Mouse (Mus musculus) forebrain, postnatal 0 days (tissue): Measurements from ENCODE around the gene Siglece. TPM values are rescaled to one million over a fixed set of nuclear protein-coding genes. Genes with fewer than 3 reads are reported as not detected.
"Not testable (repeated sequence)": the region's sequence is repeated elsewhere in the genome, so short reads cannot be mapped to it uniquely, and the experiment has no call there.

ENCODE experiments used
- ATAC-seq: fragments of 200-750 bp; cut with Nextera tagmentation; 2 replicates; pipeline ENCODE4 v1.8.0; 2017; ENCODE audit warnings: mild to moderate bottlenecking, moderate library complexity
- DNase-seq: peaks from one replicate; pipeline ENCODE4 v3.0.0-alpha.2; 2015
- H3K27ac ChIP-seq: fragments of 300-500 bp; sonication (generic); 2 replicates; pipeline ENCODE4 v1.5.1; 2014; ENCODE audit warnings: low read depth, mild to moderate bottlenecking, antibody characterized with exemption, low read length, moderate library complexity, mixed read lengths
- H3K27me3 ChIP-seq: fragments of 300-500 bp; sonication (generic); 2 replicates; pipeline ENCODE4 v1.6.1; 2014; ENCODE audit warnings: mild to moderate bottlenecking, low read length, mixed read lengths; ENCODE audit not compliant: insufficient read depth
- H3K36me3 ChIP-seq: fragments of 300-500 bp; sonication (generic); 2 replicates; pipeline ENCODE4 v1.6.1; 2014; ENCODE audit warnings: mild to moderate bottlenecking, moderate library complexity; ENCODE audit not compliant: insufficient read depth
- H3K4me1 ChIP-seq: fragments of 300-500 bp; sonication (generic); 2 replicates; pipeline ENCODE4 v1.6.1; 2014; ENCODE audit warnings: antibody characterized with exemption; ENCODE audit not compliant: insufficient read depth
- H3K4me2 ChIP-seq: fragments of 300-500 bp; sonication (generic); 2 replicates; pipeline ENCODE4 v1.6.1; 2014; ENCODE audit warnings: low read depth, mild to moderate bottlenecking, moderate library complexity
- H3K4me3 ChIP-seq: fragments of 300-500 bp; sonication (generic); 2 replicates; pipeline ENCODE4 v1.5.1; 2014; ENCODE audit warnings: low read depth, low read length, mixed read lengths
- H3K9ac ChIP-seq: fragments of 300-500 bp; sonication (generic); 2 replicates; pipeline ENCODE4 v1.6.1; 2014; ENCODE audit warnings: mild to moderate bottlenecking
- H3K9me3 ChIP-seq: fragments of 300-500 bp; sonication (generic); 2 replicates; pipeline ENCODE4 v1.6.1; 2016; ENCODE audit warnings: low read length
- CTCF ChIP-seq: sonication (generic); IDR thresholded peaks from 2 replicates; pipeline ENCODE4 v1.5.1; 2016; ENCODE audit warnings: antibody characterized with exemption, control low read depth, low read depth
- WGBS: fragments of 180-500 bp; shearing (Covaris S2); extraction: QIAGEN DNeasy Blood & Tissue Kit; methylation state at CpG from one replicate; pipeline ENCODE4 v1.1.7; 2014; 5-methylcytosine and 5-hydroxymethylcytosine counted together
- polyA plus RNA-seq: library from polyadenylated mRNA; unstranded; fragments of >200 nt; fragmentation: Nextera tagmentation; extraction: Ambion mirVana; gene quantifications from 2 replicates; pipeline ENCODE4 v1.2.1, GENCODE M21; 2015
- total RNA-seq: library from RNA; depleted of rRNA; stranded (reverse); fragments of >200 nt; gene quantifications from 2 replicates; pipeline ENCODE4 v1.2.3, GENCODE M21; 2014

Siglece gene
- total and polyA plus RNA-seq, 2 experiments from 2014 or later, result 0.31 to 1.2 TPM

DNA sequence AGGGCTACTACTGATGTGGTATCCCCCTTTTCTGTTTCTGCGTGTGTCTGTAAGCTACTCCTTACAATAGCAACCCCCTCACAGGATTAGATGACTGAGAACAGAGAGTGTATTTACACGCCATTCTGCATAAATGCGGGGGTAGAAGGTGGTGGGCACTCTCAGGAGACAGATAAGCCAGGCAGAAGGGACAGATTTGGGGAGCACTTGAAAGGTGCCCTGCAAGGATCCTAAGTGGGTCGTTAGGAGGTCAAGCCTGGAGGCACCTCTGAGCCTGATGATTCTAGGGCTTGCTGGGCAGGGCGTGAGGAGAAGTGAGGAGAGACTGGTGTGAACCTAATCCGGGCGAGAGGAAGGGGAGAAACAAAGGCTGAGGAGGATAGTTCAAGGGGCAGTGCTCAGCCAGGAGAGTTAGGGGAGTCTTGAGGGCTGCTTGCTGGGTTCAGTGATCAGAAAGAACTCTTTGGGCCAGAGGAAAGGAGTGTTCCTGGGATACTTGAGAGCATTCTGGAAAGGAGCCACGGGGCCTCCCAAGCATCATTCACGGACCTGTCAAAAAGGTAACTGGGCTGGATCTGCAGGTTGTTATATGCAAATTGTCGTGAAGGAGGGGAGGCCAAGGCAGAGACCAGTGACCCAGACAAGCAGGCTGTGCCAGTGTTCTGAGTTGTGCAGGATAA is 12.8 kb upstream of the Siglece start:
- H3K27me3 ChIP-seq, result no peaks in the 10 kb centered on the region
- DNase-seq (no peak), ATAC-seq (peak; percentile 14)
- peak overlapping the region; percentile 73 for H3K9ac ChIP-seq
- H3K4me2 ChIP-seq, result peak overlapping the region; percentile 75
- H3K27ac ChIP-seq, result peak overlapping the region; percentile 55
- no peaks in the 10 kb centered on the region for H3K9me3 ChIP-seq
- H3K36me3 ChIP-seq, result peaks cover 30% of the 10 kb centered on the region
- H3K4me1 ChIP-seq, result peaks cover 6% of the 10 kb centered on the region
- peak overlapping the region; percentile 77 for H3K4me3 ChIP-seq
- no peak for TF ChIP-seq CTCF
- WGBS, result 11% methylated on average over 10 of the region's 10 CpGs

DNA sequence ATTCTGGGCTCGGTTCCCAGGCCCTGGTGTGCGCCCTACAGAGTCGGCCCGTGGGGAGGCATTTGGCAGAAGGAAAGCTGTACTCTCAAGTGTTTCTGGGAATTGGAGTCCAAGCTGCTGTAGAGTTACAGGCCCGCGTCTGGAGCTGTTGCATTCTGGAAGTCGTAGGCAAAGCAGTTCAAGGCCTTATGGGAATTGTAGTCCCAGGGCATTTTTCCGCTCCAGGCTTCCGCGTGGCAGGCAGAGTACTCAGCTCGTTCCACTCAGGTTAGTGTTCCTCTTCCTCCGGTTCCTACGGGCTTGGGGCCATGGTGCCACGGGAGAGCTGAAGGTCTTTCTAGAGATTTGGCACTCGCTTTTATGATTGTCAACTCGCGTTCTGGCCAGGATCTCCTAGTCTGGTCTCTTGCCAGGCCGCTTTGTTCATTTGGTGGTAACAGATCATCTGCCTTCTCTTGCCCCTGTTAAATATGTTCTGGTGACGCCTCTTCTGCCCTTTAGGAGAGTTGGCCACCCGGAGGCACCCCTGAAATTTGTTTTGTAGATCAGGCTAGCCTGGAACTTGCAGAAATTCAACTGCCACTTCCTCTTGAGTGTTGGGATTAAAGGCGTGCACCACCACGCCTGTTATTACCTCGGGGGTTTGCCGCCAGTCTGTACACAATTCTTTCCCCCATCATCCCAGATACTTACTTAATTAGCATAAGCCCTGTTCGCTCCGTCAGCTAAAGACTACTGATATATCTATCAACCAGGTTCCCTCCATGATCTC is 12.0 kb upstream of the Siglece start, which contains the start of gene Ctu1:
Gene Ctu1, plus strand, starts transcription at position 208 of the 772 bp plus-strand sequence.
- Histone ChIP-seq H3K4me3 (peak within 1 kb of the TSS; percentile 77), H3K9ac (peak within 1 kb of the TSS; percentile 73), H3K27me3 (no peaks in the 10 kb centered on the region), H3K4me1 (peaks cover 6% of the 10 kb centered on the region), H3K27ac (peak within 1 kb of the TSS; percentile 55), H3K9me3 (no peaks in the 10 kb centered on the region), H3K36me3 (peaks cover 23% of the 10 kb centered on the region), H3K4me2 (peak within 1 kb of the TSS; percentile 75)
- DNase-seq, result peak; percentile 94
- TF ChIP-seq CTCF, result no peak
- peak; percentile 98 for ATAC-seq
- WGBS, result under 1% methylated on average over 26 of the region's 26 CpGs

DNA sequence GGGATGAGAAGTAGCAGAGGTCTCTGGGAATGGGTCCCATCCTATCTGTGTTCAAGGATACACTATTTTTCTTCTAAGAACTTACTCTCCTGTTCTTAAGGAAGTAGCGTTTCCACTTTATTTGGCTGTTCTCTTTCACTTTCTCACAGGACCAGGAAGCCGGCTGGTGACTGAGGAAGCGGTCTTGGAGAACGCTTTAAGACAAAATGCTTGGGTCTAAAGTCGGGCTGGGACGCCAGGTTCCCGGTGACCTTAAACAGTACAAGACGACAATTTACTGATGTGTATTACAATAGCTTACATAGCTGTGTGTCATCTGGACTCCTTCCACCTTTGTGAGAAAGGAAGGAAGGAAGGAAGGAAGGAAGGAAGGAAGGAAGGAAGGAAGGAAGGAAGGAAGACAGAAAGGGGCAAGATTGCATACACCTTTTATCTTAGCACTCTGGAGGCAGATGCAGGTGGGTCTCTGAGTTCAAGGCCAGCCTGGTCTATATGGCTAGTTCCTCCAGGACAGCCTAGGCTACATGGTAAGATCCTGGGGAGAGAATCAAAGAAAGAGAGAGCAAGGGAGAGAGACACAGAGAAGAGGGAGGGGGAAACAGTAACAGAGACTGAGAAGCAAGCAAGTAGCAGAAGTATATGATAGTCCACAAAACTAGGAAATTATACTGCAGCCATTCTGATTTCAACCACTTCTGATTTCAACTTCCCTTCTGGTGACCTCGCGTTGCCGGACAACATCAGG is 11.3 kb upstream of the Siglece start:
- ATAC-seq (peak; percentile 49), DNase-seq (no peak)
- peaks cover 16% of the 10 kb centered on the region for H3K36me3 ChIP-seq
- H3K4me3 ChIP-seq, result peak overlapping the region; percentile 77
- no peaks in the 10 kb centered on the region for H3K9me3 ChIP-seq
- 0 out of 2 replicates have a peak overlapping the region, but pooled peaks have one; percentile 50 for H3K27ac ChIP-seq
- 69% methylated on average over 11 of the region's 11 CpGs for WGBS
- no peak for TF ChIP-seq CTCF
- H3K4me1 ChIP-seq, result peaks cover 6% of the 10 kb centered on the region
- peak overlapping the region; percentile 35; the same call in 1 of the 2 replicates for H3K9ac ChIP-seq
- no peaks in the 10 kb centered on the region for H3K27me3 ChIP-seq
- H3K4me2 ChIP-seq, result peak overlapping the region; percentile 75

DNA sequence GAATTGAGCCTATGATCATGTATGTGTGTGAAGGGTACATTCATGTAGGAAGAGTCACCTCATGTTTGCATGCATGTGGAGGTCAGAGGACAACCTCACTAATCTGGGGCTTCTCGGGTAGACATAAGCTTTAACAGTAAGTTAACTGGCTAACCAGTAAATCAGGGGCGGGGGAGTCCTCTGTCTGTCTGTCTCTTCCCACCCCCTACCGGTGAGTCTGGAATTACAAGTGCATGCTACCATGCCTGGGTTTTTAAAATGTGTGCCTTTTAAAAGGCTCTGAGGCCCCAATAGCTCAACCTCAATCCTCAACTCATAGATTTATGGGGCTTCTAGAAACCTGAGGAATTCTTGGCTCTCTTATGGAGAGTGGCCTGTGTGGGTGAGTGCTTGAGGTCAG is 8.6 kb upstream of the Siglece start:
- H3K4me2 ChIP-seq, result no peak overlapping the region
- TF ChIP-seq CTCF, result peak; percentile 32; the same call in 1 of the 2 replicates
- no peak for ATAC-seq
- H3K4me3 ChIP-seq, result no peak overlapping the region
- no peaks in the 10 kb centered on the region for H3K9me3 ChIP-seq
- H3K9ac ChIP-seq, result no peak overlapping the region
- no peak for DNase-seq
- 31% methylated on average over 3 of the region's 3 CpGs for WGBS
- peaks cover 6% of the 10 kb centered on the region for H3K4me1 ChIP-seq
- H3K27ac ChIP-seq, result no peak overlapping the region
- H3K36me3 ChIP-seq, result no peaks in the 10 kb centered on the region
- no peaks in the 10 kb centered on the region for H3K27me3 ChIP-seq

DNA sequence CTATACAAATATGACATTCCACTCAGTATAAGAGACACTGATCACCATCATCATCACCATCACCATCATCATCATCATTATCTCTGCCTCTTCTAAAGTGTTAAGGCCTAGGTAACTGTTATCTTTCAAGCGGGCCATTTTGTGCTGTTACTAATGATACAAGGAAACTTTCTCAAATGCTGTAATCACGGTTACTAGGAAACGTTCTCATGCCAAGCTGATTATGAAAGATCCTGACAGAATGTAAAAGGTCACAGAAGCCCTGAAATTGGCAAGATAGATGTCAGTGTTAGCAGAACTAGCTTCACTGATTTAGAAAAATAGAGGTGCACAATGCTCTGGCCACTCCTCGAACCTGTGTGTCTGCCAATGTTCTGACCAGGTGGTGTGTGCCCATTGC is 7.3 kb upstream of the Siglece start:
- not testable (repeated sequence) for H3K4me2 ChIP-seq, H3K4me1 ChIP-seq, H3K9ac ChIP-seq, DNase-seq, ATAC-seq, H3K9me3 ChIP-seq, H3K27ac ChIP-seq, H3K4me3 ChIP-seq, H3K36me3 ChIP-seq, H3K27me3 ChIP-seq
- 87% methylated on average over 4 of the region's 4 CpGs for WGBS

DNA sequence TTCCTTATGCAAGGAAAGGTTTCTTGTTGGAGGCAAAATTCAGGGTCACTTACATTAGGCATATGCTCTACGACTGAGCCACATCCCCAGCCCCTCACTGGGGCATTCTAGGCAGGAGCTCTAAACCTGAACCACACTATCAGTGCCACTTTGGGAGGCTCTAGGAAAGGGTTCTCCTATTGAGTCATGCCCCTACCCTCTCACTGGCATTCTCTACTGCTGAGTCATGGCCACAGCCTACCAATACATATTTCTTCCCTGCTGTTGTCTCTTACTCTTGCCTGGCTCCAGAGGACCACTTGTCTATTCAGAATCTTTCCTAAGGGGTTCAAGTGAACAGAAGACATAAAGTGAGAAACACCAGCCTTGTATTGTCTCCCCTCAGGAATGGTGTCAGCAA is 2.8 kb upstream of the Siglece start:
- Histone ChIP-seq H3K9me3 (no peaks in the 10 kb centered on the region), H3K27ac (no peak overlapping the region), H3K4me2 (no peak overlapping the region), H3K4me3 (no peak overlapping the region), H3K9ac (no peak overlapping the region), H3K27me3 (no peaks in the 10 kb centered on the region), H3K36me3 (no peaks in the 10 kb centered on the region), H3K4me1 (no peaks in the 10 kb centered on the region)
- DNase-seq (no peak), ATAC-seq (no peak)
- TF ChIP-seq CTCF, result no peak
- WGBS, result 86% methylated on average over 1 of the region's 1 CpGs
